Mouse (Mus musculus) E14TG2a.4 (cell line): ENCODE results near the gene Bcl9l.

Experiments
- H3K27me3 ChIP-seq: 2 replicates; pipeline ENCODE4 v1.6.1; 2014; ENCODE audit warnings: low read length, control low read depth; ENCODE audit not compliant: insufficient read depth
- H3K36me3 ChIP-seq: 2 replicates; pipeline ENCODE4 v1.6.1; 2014; ENCODE audit warnings: low read length, control low read depth; ENCODE audit not compliant: insufficient read depth
- H3K4me1 ChIP-seq: replicated peaks from 2 replicates; pipeline ENCODE4 v1.6.1; 2014; ENCODE audit warnings: low read depth, low read length, control low read depth
- H3K4me3 ChIP-seq: replicated peaks from 2 replicates; pipeline ENCODE4 v1.5.1; 2014; ENCODE audit warnings: mild to moderate bottlenecking, low read length
- H3K9me3 ChIP-seq: 2 replicates; pipeline ENCODE4 v1.6.1; 2014; ENCODE audit warnings: low read length, control low read depth
- CTCF ChIP-seq: conservative IDR thresholded peaks from 2 replicates; pipeline ENCODE4 v1.5.1; 2014; ENCODE audit warnings: low read length
- NANOG ChIP-seq: IDR thresholded peaks from 2 replicates; pipeline ENCODE4 v1.6.1; 2014; ENCODE audit warnings: borderline replicate concordance, low read length, mixed read lengths
- POU5F1 ChIP-seq: IDR thresholded peaks from 2 replicates; pipeline ENCODE4 v1.6.1; 2014; ENCODE audit warnings: low read length, borderline replicate concordance

Gene Bcl9l

DNA sequence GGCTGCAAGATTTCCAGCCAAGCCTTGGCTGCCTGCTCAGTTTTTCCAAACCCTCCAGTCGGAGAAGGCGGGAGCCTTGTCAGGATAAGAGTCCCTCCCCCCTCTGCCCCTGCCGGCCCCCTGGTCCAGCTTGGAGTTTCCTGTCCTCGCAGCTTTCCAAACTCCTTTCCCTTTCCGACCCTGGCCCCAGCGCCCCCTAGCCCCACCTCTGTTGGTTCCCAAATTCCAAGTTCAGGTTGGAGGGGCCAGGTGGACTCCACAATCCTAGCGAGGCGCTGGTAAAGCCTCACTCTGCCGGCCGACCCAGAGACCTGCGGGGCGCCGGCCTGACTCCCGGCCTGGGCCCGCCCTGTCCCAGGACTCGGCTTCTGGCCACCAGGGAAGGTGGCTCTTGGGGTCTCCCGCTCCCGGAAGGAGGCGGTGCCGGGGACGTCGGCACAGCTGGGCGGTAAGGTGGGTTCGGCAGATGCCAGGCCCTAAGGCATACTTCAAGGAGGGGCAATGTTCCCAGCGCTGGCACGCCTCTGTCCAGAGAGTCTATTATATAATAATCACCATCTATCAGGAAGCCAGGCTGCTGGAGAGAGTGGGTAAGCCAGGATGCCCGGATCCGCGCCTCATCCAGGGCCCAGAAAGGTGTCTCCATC lies 3.5 kb upstream of the Bcl9l start:
- Histone ChIP-seq H3K27me3 (peaks cover 26% of the 10 kb centered on the region), H3K36me3 (no peaks in the 10 kb centered on the region), H3K9me3 (no peaks in the 10 kb centered on the region), H3K4me1 (peaks cover 35% of the 10 kb centered on the region), H3K4me3 (peak overlapping the region; percentile 87)
- no peak for TF ChIP-seq CTCF
- TF ChIP-seq NANOG = no peak

DNA sequence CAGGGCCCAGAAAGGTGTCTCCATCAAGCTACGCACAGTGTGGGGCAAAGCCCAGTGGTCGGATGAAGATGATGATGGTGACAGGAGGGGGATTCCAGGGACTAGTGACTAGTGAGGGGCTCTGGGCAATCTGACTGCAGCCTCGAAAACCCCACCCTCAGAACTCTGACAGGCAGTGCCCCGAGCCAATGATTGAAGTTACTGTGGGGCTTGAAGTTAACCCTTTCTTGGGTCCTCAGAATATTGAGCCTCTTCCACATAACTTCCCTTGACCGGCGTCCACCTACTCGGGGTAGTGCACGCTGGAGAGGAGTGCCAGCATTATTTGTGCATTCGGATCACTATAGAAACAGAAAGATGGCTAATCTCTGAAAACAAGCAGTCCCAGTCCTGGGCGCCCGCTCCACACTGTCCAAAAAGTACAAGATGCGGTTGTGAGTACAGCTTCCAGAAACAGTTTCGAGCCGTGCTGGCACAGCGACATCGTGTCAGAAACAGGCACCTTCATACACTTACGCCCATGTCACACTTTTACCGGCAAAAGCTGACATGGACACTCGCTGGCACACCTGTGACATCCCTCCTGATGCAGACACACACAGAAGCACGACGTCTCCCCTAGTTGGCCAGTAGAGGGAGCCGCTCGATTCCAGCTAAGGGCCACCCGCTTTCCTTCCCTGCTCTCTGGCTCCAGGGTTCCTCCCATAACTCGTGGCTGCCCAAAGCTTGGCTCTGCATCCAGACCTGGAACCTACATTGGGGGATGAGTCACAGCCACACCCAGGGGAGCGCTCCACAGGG lies 2.8 kb upstream of the Bcl9l start:
- H3K4me1 ChIP-seq = peaks cover 42% of the 10 kb centered on the region
- TF ChIP-seq CTCF (peak; percentile 64), NANOG (no peak), POU5F1 (no peak)
- peak overlapping the region; percentile 87 for H3K4me3 ChIP-seq
- peaks cover 27% of the 10 kb centered on the region for H3K27me3 ChIP-seq
- H3K36me3 ChIP-seq = no peaks in the 10 kb centered on the region
- H3K9me3 ChIP-seq = no peaks in the 10 kb centered on the region

GRCm38 (mm10) chr9:44482112-44482511 lies 513 bp upstream of the Bcl9l start:
- H3K9me3 ChIP-seq = no peaks in the 10 kb centered on the region
- H3K36me3 ChIP-seq = no peaks in the 10 kb centered on the region
- H3K4me3 ChIP-seq = peak overlapping the region; percentile 90
- peaks cover 65% of the 10 kb centered on the region for H3K4me1 ChIP-seq
- H3K27me3 ChIP-seq = peaks cover 42% of the 10 kb centered on the region
- TF ChIP-seq NANOG (no peak), CTCF (no peak), POU5F1 (no peak)

DNA sequence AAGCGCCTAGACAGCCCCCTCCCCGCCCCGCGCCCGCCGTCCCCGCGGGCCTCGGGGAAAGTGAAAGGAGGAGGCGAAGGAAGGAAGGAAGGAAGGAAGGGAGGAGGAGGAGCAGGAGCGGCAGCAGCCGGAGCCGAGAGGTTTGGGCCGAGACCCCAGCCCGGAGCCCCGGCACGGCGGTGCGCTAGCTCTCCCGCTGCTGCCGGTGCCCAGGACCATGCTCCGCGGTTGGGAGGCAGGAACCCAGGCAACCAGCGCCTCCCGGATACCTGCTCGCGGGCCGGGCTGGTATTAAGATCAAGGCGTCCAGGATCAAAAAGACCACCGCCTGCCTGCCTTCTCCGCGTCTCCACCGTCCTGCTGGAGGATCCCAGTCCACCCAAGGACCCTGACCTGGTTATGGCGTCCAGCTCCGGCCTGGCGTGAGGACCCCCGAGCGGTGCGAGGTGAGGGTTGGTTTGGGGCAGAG lies 450 bp downstream of the Bcl9l start:
- Histone ChIP-seq H3K27me3 (peaks cover 35% of the 10 kb centered on the region), H3K4me1 (peaks cover 65% of the 10 kb centered on the region), H3K4me3 (peak overlapping the region; percentile 90), H3K9me3 (no peaks in the 10 kb centered on the region), H3K36me3 (no peaks in the 10 kb centered on the region)
- TF ChIP-seq CTCF = no peak
- no peak for TF ChIP-seq POU5F1
- no peak for TF ChIP-seq NANOG

- H3K36me3 ChIP-seq = no peaks in the 10 kb centered on the region
- TF ChIP-seq POU5F1 (no peak), NANOG (no peak), CTCF (no peak)
- peak overlapping the region; percentile 90 for H3K4me3 ChIP-seq
- H3K9me3 ChIP-seq = no peaks in the 10 kb centered on the region
- peaks cover 33% of the 10 kb centered on the region for H3K27me3 ChIP-seq
- peaks cover 66% of the 10 kb centered on the region for H3K4me1 ChIP-seq
Observed at GRCm38 (mm10) chr9:44483510-44484044, 952 bp downstream of the Bcl9l start.

- Histone ChIP-seq H3K27me3 (peaks cover 33% of the 10 kb centered on the region), H3K9me3 (no peaks in the 10 kb centered on the region), H3K4me3 (peak overlapping the region; percentile 90), H3K36me3 (no peaks in the 10 kb centered on the region), H3K4me1 (peaks cover 75% of the 10 kb centered on the region)
- TF ChIP-seq POU5F1 (no peak), CTCF (no peak), NANOG (no peak)
Observed at GRCm38 (mm10) chr9:44484311-44485104, 1.9 kb downstream of the Bcl9l start.

DNA sequence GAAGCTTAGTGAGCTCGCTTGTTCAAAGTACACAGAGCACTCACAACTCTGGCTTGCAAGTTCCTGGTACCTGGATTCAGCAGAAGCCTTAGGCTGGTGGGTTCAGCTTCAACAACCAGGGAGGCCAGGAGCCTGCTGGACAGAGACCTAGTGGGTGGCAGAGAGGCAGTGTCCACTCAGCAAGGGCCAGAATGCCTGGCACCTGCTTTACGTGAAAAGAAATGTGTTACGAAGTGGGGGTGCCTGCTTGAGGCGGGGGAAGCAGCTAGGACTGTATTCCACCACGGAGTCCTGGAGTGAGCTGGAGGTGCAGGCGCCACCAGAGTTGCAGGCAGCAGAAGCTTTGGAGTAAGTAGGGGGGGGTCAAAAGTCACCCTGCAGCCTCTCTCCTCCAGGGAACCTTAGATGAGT lies 2.5 kb downstream of the Bcl9l start:
- Histone ChIP-seq H3K36me3 (no peaks in the 10 kb centered on the region), H3K4me3 (no peak overlapping the region), H3K4me1 (peaks cover 78% of the 10 kb centered on the region), H3K27me3 (peaks cover 33% of the 10 kb centered on the region), H3K9me3 (no peaks in the 10 kb centered on the region)
- TF ChIP-seq NANOG (no peak), CTCF (no peak), POU5F1 (no peak)
